Mouse (Mus musculus): ENCODE results near the gene 2810408A11Rik. TPM values are rescaled to one million over a fixed set of nuclear protein-coding genes. Genes with fewer than 3 reads are reported as not detected.

Gene 2810408A11Rik
- total and polyA plus RNA-seq, 3 experiments, result 0.81 to 1.3 TPM; not detected in 1

DNA sequence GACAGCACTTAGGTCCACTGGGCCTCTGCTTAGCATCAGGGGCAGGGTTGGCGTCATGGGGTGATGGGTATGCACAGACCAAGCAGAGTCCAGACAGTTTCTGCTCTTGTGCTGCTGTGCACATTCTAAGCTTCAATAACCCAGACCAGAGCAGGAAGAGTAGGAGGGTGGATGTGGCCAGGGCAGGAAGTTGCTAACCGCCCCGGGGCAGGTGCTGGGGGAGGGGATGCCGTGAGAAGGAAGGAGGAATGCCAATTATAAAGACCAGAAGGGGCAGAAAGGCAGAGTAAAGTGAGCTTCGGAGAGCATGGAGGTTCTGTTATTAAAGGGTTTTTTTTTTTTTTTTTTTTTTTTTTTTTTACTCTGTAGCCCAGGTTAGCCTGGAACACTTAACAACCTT lies 6.1 kb downstream of the 2810408A11Rik start:
- Histone ChIP-seq H3K9ac (ENCODE audit: control insufficient read depth, low read depth, low read length, poor library complexity, severe bottlenecking) (peak overlapping the region; percentile 68), H3K4me3 (ENCODE audit: control insufficient read depth in 1 of 2, insufficient read depth in 1 of 2, low read depth in 2 of 2, low read length in 2 of 2) (peak overlapping the region; percentile 47 to 72)
- DNase-seq (ENCODE audit: low read depth, low spot score), result peak; percentile 74

DNA sequence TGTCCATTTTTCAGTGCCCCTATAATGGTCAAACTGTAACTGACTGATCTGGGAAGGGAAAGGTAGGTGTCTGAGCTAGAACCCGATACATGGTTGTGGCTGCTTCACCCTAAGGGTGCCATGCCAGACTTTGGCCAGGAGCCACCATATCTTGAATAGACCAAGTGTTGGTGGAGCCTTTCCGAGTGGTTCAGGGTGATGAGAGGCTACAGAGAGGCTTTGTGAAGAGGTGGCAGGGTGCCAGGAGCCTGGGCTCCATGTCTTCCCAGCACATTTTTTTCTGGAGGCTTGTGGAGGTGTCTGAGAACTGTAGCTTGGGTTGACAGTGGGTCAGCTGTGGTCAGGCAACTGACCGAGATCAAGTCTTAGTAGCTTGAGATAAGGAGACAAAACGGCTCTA lies 9.3 kb downstream of the 2810408A11Rik start:
- H3K9ac ChIP-seq (ENCODE audit: control insufficient read depth, low read depth, low read length, poor library complexity, severe bottlenecking), result no peak overlapping the region
- no peaks in the 10 kb centered on the region; the same call in none of the 2 replicates for H3K79me2 ChIP-seq (ENCODE audit: control insufficient read depth, insufficient read depth, low read length, poor library complexity)
- H3K4me3 ChIP-seq (ENCODE audit: control insufficient read depth in 1 of 2, insufficient read depth in 1 of 2, low read depth in 2 of 2, low read length in 2 of 2), result no peak overlapping the region
- DNase-seq (ENCODE audit: low read depth, low spot score), result peak; percentile 73
- H3K4me1 ChIP-seq (ENCODE audit: control insufficient read depth in 1 of 2, insufficient read depth in 2 of 2, low read length in 2 of 2), result peaks cover 13 to 27% of the 10 kb centered on the region in 2 experiments
- H3K27ac ChIP-seq (ENCODE audit: control insufficient read depth, low read depth, low read length), result no peak overlapping the region
- H3K36me3 ChIP-seq (ENCODE audit: control insufficient read depth in 1 of 2, insufficient read depth in 2 of 2, low read length in 2 of 2), result peaks cover 0 to 15% of the 10 kb centered on the region in 2 experiments; a peak in 2 of 4 replicates
- no peaks in the 10 kb centered on the region for H3K27me3 ChIP-seq (ENCODE audit: control insufficient read depth in 1 of 2, insufficient read depth in 2 of 2, low read length in 2 of 2)
- H3K9me3 ChIP-seq (replicated peaks; ENCODE audit: insufficient read depth, low read length), result no peaks in the 10 kb centered on the region
- no peak for TF ChIP-seq POLR2AphosphoS5 (IDR thresholded peaks at IDR 0.05; ENCODE audit: borderline replicate concordance, low read depth, low read length)
- no peak for TF ChIP-seq RCOR1 (IDR thresholded peaks at IDR 0.05; ENCODE audit: low read depth, low read length)
- TF ChIP-seq E2F4 (IDR thresholded peaks at IDR 0.05; ENCODE audit: borderline replicate concordance, low read depth, low read length), result no peak
- no peak for TF ChIP-seq BHLHE40 (IDR thresholded peaks at IDR 0.05; ENCODE audit: borderline replicate concordance, low read depth, low read length)
- TF ChIP-seq GABPA (IDR thresholded peaks at IDR 0.05; ENCODE audit: low read depth, low read length), result no peak
- TF ChIP-seq CTCF (IDR thresholded peaks at IDR 0.05 in 2 of 3, conservative IDR thresholded peaks at IDR 0.05 in 1 of 3; ENCODE audit: control insufficient read depth in 1 of 3, insufficient read depth in 1 of 3, low read depth in 2 of 3, low read length in 3 of 3, poor library complexity in 1 of 3, severe bottlenecking in 1 of 3), result no peak
- TF ChIP-seq TCF12 (IDR thresholded peaks at IDR 0.05; ENCODE audit: low read depth, low read length), result no peak
- peak; percentile 21; the same call in 1 of the 2 replicates for TF ChIP-seq MYC (IDR thresholded peaks at IDR 0.05; ENCODE audit: low read depth, low read length)
- no peak for TF ChIP-seq POLR2AphosphoS2 (IDR thresholded peaks at IDR 0.05; ENCODE audit: low read length)
- TF ChIP-seq SMC3 (IDR thresholded peaks at IDR 0.05; ENCODE audit: low read depth, low read length), result no peak
- 0 out of 2 replicates have a peak, but pooled peaks have one; percentile 5 for TF ChIP-seq ETS1 (IDR thresholded peaks at IDR 0.05; ENCODE audit: low read depth, low read length)
- no peak for TF ChIP-seq NELFE (IDR thresholded peaks at IDR 0.05; ENCODE audit: low read depth, low read length)
- no peak for TF ChIP-seq USF2 (IDR thresholded peaks at IDR 0.05; ENCODE audit: borderline replicate concordance in 1 of 2, insufficient read depth in 1 of 2, low read depth in 1 of 2, low read length in 2 of 2)
- TF ChIP-seq TAL1 (IDR thresholded peaks at IDR 0.05; ENCODE audit: low read length), result 0 out of 2 replicates have a peak, but pooled peaks have one; percentile 13
- no peak; the same call in none of the 2 replicates for TF ChIP-seq GATA1 (IDR thresholded peaks at IDR 0.05; ENCODE audit: low read depth, low read length)
- no peak for TF ChIP-seq MAX (IDR thresholded peaks at IDR 0.05; ENCODE audit: low read length)
- no peak for TF ChIP-seq MEF2A (IDR thresholded peaks at IDR 0.05; ENCODE audit: extremely low read depth, insufficient replicate concordance, low read depth, low read length, poor library complexity, severe bottlenecking)
- no peak for TF ChIP-seq RAD21 (IDR thresholded peaks at IDR 0.05; ENCODE audit: low read depth, low read length)
- no peak for TF ChIP-seq UBTF (IDR thresholded peaks at IDR 0.05; ENCODE audit: borderline replicate concordance, insufficient read depth, low read depth, low read length)
- no peak for TF ChIP-seq ZMIZ1 (IDR thresholded peaks at IDR 0.05; ENCODE audit: low read depth, low read length)
- 0 out of 2 replicates have a peak, but pooled peaks have one; percentile 38 for TF ChIP-seq MXI1 (IDR thresholded peaks at IDR 0.05; ENCODE audit: low read depth, low read length)
- TF ChIP-seq EP300 (IDR thresholded peaks at IDR 0.05; ENCODE audit: low read depth in 1 of 2, low read length in 2 of 2), result peak; percentile 26 to 49; a peak in 3 of 4 replicates

More for the DNA sequence above, 6.1 kb downstream of the 2810408A11Rik start:
- Histone ChIP-seq H3K4me1 (ENCODE audit: control insufficient read depth in 1 of 2, insufficient read depth in 2 of 2, low read length in 2 of 2) (peaks cover 13 to 25% of the 10 kb centered on the region in 2 experiments), H3K9me3 (replicated peaks; ENCODE audit: insufficient read depth, low read length) (no peaks in the 10 kb centered on the region), H3K27ac (ENCODE audit: control insufficient read depth, low read depth, low read length) (peak overlapping the region; percentile 71), H3K27me3 (ENCODE audit: control insufficient read depth in 1 of 2, insufficient read depth in 2 of 2, low read length in 2 of 2) (no peaks in the 10 kb centered on the region), H3K36me3 (ENCODE audit: control insufficient read depth in 1 of 2, insufficient read depth in 2 of 2, low read length in 2 of 2) (peaks cover 0 to 15% of the 10 kb centered on the region in 2 experiments; a peak in 2 of 4 replicates), H3K79me2 (ENCODE audit: control insufficient read depth, insufficient read depth, low read length, poor library complexity) (no peaks in the 10 kb centered on the region; the same call in none of the 2 replicates)
- 0 out of 2 replicates have a peak, but pooled peaks have one; percentile 37 for TF ChIP-seq BHLHE40 (IDR thresholded peaks at IDR 0.05; ENCODE audit: borderline replicate concordance, low read depth, low read length)
- no peak; the same call in 1 of the 2 replicates for TF ChIP-seq ELF1 (IDR thresholded peaks at IDR 0.05; ENCODE audit: low read depth, low read length)
- TF ChIP-seq E2F4 (IDR thresholded peaks at IDR 0.05; ENCODE audit: borderline replicate concordance, low read depth, low read length), result no peak
- no peak for TF ChIP-seq MAZ (IDR thresholded peaks at IDR 0.05; ENCODE audit: low read depth, low read length)
- peak; percentile 39; the same call in 1 of the 2 replicates for TF ChIP-seq SIN3A (IDR thresholded peaks at IDR 0.05; ENCODE audit: low read length)
- 0 out of 4 replicates have a peak, but pooled peaks of 1 of the 2 experiments have one; percentile 14 for TF ChIP-seq POLR2A (IDR thresholded peaks at IDR 0.05; ENCODE audit: control insufficient read depth in 1 of 2, insufficient read depth in 1 of 2, low read depth in 1 of 2, low read length in 2 of 2, poor library complexity in 1 of 2)
- peak; percentile 54; the same call in 1 of the 2 replicates for TF ChIP-seq HCFC1 (IDR thresholded peaks at IDR 0.05; ENCODE audit: low read depth, low read length)
- no peak for TF ChIP-seq RAD21 (IDR thresholded peaks at IDR 0.05; ENCODE audit: low read depth, low read length)
- no peak for TF ChIP-seq TCF12 (IDR thresholded peaks at IDR 0.05; ENCODE audit: low read depth, low read length)
- no peak for TF ChIP-seq CTCF (IDR thresholded peaks at IDR 0.05 in 2 of 3, conservative IDR thresholded peaks at IDR 0.05 in 1 of 3; ENCODE audit: control insufficient read depth in 1 of 3, insufficient read depth in 1 of 3, low read depth in 2 of 3, low read length in 3 of 3, poor library complexity in 1 of 3, severe bottlenecking in 1 of 3)
- no peak for TF ChIP-seq JUND (IDR thresholded peaks at IDR 0.05; ENCODE audit: low read depth, low read length)
- peak; percentile 26; the same call in 1 of the 2 replicates for TF ChIP-seq CHD2 (IDR thresholded peaks at IDR 0.05; ENCODE audit: low read length)
- peak in 1 of 2 experiments; percentile 67; a peak in 3 of 4 replicates for TF ChIP-seq EP300 (IDR thresholded peaks at IDR 0.05; ENCODE audit: low read depth in 1 of 2, low read length in 2 of 2)
- no peak for TF ChIP-seq MXI1 (IDR thresholded peaks at IDR 0.05; ENCODE audit: low read depth, low read length)
- no peak; the same call in 1 of the 2 replicates for TF ChIP-seq TBP (IDR thresholded peaks at IDR 0.05; ENCODE audit: low read depth, low read length)
- no peak for TF ChIP-seq MAX (IDR thresholded peaks at IDR 0.05; ENCODE audit: low read length)
- no peak for TF ChIP-seq MYB (IDR thresholded peaks at IDR 0.05; ENCODE audit: low read depth, low read length)
- TF ChIP-seq ETS1 (IDR thresholded peaks at IDR 0.05; ENCODE audit: low read depth, low read length), result peak; percentile 30; the same call in 1 of the 2 replicates
- TF ChIP-seq ZNF384 (IDR thresholded peaks at IDR 0.05; ENCODE audit: low read depth, low read length), result no peak
- no peak for TF ChIP-seq USF2 (IDR thresholded peaks at IDR 0.05; ENCODE audit: borderline replicate concordance in 1 of 2, insufficient read depth in 1 of 2, low read depth in 1 of 2, low read length in 2 of 2)
